Mouse (Mus musculus): ENCODE data around the gene Arg2. TPM values are rescaled to one million over a fixed set of nuclear protein-coding genes. Genes with fewer than 3 reads are reported as not detected.

Gene Arg2
- total RNA-seq, 1 experiment, result 5.3 TPM

DNA sequence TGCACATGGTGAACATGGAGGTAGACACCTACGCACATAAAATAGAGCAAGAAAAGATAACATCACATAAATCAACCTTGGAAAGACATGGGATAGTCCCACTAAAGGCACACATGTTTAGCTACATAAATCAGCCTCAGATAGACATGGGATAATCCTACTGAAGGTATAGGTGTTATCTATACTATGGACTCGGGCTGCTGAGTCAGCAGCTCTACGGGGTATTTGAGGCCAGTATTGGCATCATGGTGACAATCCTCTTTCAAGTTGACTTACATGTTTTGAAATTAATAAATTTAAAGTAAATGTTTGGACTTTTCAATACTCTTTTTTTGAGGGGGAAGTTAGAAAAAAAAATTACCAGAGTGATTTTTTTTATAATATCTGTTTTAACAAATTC is 32.3 kb downstream of the Arg2 start:
- no peak for TF ChIP-seq ZNF384 (IDR thresholded peaks at IDR 0.05; ENCODE audit: low read depth, low read length)
- TF ChIP-seq HCFC1 (IDR thresholded peaks at IDR 0.05; ENCODE audit: borderline replicate concordance, insufficient read depth, low read length), result no peak
- TF ChIP-seq ZC3H11A (IDR thresholded peaks at IDR 0.05; ENCODE audit: borderline replicate concordance, low read depth, low read length), result no peak
- TF ChIP-seq CHD2 (IDR thresholded peaks at IDR 0.05; ENCODE audit: low read depth, low read length), result no peak
- TF ChIP-seq MAFK (IDR thresholded peaks at IDR 0.05; ENCODE audit: insufficient read depth, low read depth, low read length), result peak; percentile 60; the same call in 1 of the 2 replicates
- Histone ChIP-seq H3K27ac (ENCODE audit: insufficient read depth, low read depth, low read length, poor library complexity, severe bottlenecking) (no peak overlapping the region), H3K9ac (ENCODE audit: insufficient read depth, low read depth, low read length, poor library complexity, severe bottlenecking) (no peak overlapping the region), H3K9me3 (ENCODE audit: control insufficient read depth, insufficient read depth, low read depth, low read length) (no peaks in the 10 kb centered on the region), H3K36me3 (ENCODE audit: control insufficient read depth, insufficient read depth, low read length, poor library complexity, severe bottlenecking) (peaks cover 10% of the 10 kb centered on the region), H3K4me1 (ENCODE audit: control insufficient read depth in 2 of 2, insufficient read depth in 2 of 2, low read length in 2 of 2, poor library complexity in 1 of 2) (no peaks in the 10 kb centered on the region), H3K4me3 (ENCODE audit: insufficient read depth in 1 of 2, low read depth in 1 of 2, low read length in 2 of 2, poor library complexity in 1 of 2, severe bottlenecking in 1 of 2) (no peak overlapping the region)
- in situ Hi-C loops (cut with MboI; ENCODE audit: low sequenced_read_pairs in 2 of 2, unreplicated experiment in 2 of 2), result no loop called here
- no peak for DNase-seq (ENCODE audit: low read depth, low spot score)

DNA sequence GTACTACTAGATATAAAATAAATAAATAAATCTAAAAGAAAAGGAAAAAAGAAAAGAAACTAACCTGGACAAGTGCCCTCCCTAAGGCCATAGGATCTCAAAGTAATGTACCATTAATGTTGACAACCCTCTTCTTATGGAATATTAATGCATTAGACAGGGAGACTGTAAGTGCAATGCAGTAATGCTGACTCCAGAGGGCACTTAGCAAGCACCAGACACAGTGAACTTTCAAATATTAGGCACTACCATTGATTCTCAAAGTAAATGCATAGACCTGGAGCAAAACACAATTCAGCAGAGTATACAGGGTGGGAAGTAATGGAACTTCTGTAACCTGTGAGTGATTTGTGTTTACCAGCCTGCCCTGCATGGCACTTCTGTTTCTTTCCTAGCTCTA is 38.6 kb downstream of the Arg2 start:
- Histone ChIP-seq H3K4me3 (ENCODE audit: insufficient read depth in 1 of 2, low read depth in 1 of 2, low read length in 2 of 2, poor library complexity in 1 of 2, severe bottlenecking in 1 of 2) (no peak overlapping the region), H3K36me3 (ENCODE audit: control insufficient read depth, insufficient read depth, low read length, poor library complexity, severe bottlenecking) (no peaks in the 10 kb centered on the region), H3K4me1 (ENCODE audit: control insufficient read depth in 2 of 2, insufficient read depth in 2 of 2, low read length in 2 of 2, poor library complexity in 1 of 2) (peaks cover 0 to 3% of the 10 kb centered on the region in 2 experiments; a peak in 1 of 4 replicates), H3K9ac (ENCODE audit: insufficient read depth, low read depth, low read length, poor library complexity, severe bottlenecking) (no peak overlapping the region), H3K9me3 (ENCODE audit: control insufficient read depth, insufficient read depth, low read depth, low read length) (no peaks in the 10 kb centered on the region), H3K27ac (ENCODE audit: insufficient read depth, low read depth, low read length, poor library complexity, severe bottlenecking) (no peak overlapping the region)
- DNase-seq (ENCODE audit: low read depth, low spot score), result no peak
- TF ChIP-seq MAFK (IDR thresholded peaks at IDR 0.05; ENCODE audit: insufficient read depth, low read depth, low read length) (no peak), ZC3H11A (IDR thresholded peaks at IDR 0.05; ENCODE audit: borderline replicate concordance, low read depth, low read length) (no peak), ZNF384 (IDR thresholded peaks at IDR 0.05; ENCODE audit: low read depth, low read length) (no peak), CHD2 (IDR thresholded peaks at IDR 0.05; ENCODE audit: low read depth, low read length) (no peak), HCFC1 (IDR thresholded peaks at IDR 0.05; ENCODE audit: borderline replicate concordance, insufficient read depth, low read length) (no peak)
- in situ Hi-C loops (cut with MboI; ENCODE audit: low sequenced_read_pairs in 2 of 2, unreplicated experiment in 2 of 2), result no loop called here

DNA sequence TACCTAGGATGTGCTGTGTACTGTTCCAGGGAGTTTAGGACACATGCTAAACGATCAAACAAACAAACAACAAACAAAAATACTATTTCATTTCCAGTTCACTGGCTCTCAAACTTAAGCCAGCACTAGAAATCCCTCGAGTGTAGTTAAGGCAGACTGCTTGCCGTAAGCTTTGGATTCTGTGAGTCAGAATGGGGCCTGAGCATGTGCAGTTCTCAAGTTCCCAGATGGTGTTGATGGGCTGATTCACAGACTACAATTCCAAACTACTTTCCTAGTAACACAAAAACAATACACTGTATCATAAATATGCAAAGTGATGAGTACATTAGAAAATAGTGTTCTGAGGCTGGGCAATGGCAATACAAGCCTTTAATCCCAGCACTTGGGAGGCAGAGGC is 39.8 kb downstream of the Arg2 start:
- no peaks in the 10 kb centered on the region for H3K36me3 ChIP-seq (ENCODE audit: control insufficient read depth, insufficient read depth, low read length, poor library complexity, severe bottlenecking)

DNA sequence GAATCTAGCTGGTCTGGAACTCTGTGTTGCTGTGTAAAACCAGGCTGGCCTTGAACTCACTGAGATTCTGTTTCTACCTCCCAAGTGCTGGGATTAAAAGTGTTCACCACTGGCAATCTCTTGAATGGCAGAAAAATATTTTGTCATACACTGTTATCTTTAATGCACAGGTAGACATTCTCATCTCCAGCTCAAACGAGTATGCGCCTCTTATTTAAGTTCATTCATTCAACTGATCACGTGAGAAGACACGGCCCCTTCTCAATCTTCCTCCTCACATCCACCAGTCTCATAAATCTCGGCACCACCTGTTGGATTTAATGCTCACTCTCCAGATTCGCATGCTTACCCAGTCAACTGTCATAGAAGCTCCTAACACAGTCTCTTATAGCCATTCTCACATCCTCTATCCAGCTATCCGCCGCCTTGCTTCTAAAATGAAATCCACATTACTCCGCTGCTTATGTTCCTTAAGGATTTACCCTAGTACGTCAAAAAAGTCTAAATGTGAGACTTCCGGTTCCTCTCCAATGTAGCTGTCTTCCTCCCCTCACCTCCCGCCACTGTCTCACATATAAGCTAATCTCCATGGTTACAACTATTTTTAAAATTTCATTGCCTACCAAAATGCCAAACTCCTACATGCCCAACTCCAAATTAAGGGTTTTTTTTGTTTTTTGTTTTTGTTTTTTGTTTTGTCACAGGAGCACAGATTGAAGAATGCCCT is 40.9 kb downstream of the Arg2 start:
- Histone ChIP-seq H3K27ac (ENCODE audit: insufficient read depth, low read depth, low read length, poor library complexity, severe bottlenecking) (no peak overlapping the region), H3K4me1 (ENCODE audit: control insufficient read depth in 2 of 2, insufficient read depth in 2 of 2, low read length in 2 of 2, poor library complexity in 1 of 2) (peaks cover 0 to 3% of the 10 kb centered on the region in 2 experiments; a peak in 1 of 4 replicates), H3K36me3 (ENCODE audit: control insufficient read depth, insufficient read depth, low read length, poor library complexity, severe bottlenecking) (no peaks in the 10 kb centered on the region; the same call in 1 of the 2 replicates), H3K9me3 (ENCODE audit: control insufficient read depth, insufficient read depth, low read depth, low read length) (no peaks in the 10 kb centered on the region), H3K4me3 (ENCODE audit: insufficient read depth in 1 of 2, low read depth in 1 of 2, low read length in 2 of 2, poor library complexity in 1 of 2, severe bottlenecking in 1 of 2) (peak overlapping the region; percentile 73 to 95), H3K9ac (ENCODE audit: insufficient read depth, low read depth, low read length, poor library complexity, severe bottlenecking) (peak overlapping the region; percentile 83; the same call in 1 of the 2 replicates)
- TF ChIP-seq ZNF384 (IDR thresholded peaks at IDR 0.05; ENCODE audit: low read depth, low read length) (no peak), HCFC1 (IDR thresholded peaks at IDR 0.05; ENCODE audit: borderline replicate concordance, insufficient read depth, low read length) (no peak), MAFK (IDR thresholded peaks at IDR 0.05; ENCODE audit: insufficient read depth, low read depth, low read length) (no peak), CHD2 (IDR thresholded peaks at IDR 0.05; ENCODE audit: low read depth, low read length) (no peak), ZC3H11A (IDR thresholded peaks at IDR 0.05; ENCODE audit: borderline replicate concordance, low read depth, low read length) (no peak)
- in situ Hi-C loops (cut with MboI; ENCODE audit: low sequenced_read_pairs in 2 of 2, unreplicated experiment in 2 of 2), result no loop called here
- DNase-seq (ENCODE audit: low read depth, low spot score), result no peak

More for the DNA sequence above, 39.8 kb downstream of the Arg2 start:
- H3K4me3 ChIP-seq (ENCODE audit: insufficient read depth in 1 of 2, low read depth in 1 of 2, low read length in 2 of 2, poor library complexity in 1 of 2, severe bottlenecking in 1 of 2), result no peak overlapping the region
- H3K27ac ChIP-seq (ENCODE audit: insufficient read depth, low read depth, low read length, poor library complexity, severe bottlenecking), result no peak overlapping the region
- peaks cover 0 to 3% of the 10 kb centered on the region in 2 experiments; a peak in 1 of 4 replicates for H3K4me1 ChIP-seq (ENCODE audit: control insufficient read depth in 2 of 2, insufficient read depth in 2 of 2, low read length in 2 of 2, poor library complexity in 1 of 2)
- no peak overlapping the region for H3K9ac ChIP-seq (ENCODE audit: insufficient read depth, low read depth, low read length, poor library complexity, severe bottlenecking)
- in situ Hi-C loops (cut with MboI; ENCODE audit: low sequenced_read_pairs in 2 of 2, unreplicated experiment in 2 of 2), result no loop called here
- no peak for TF ChIP-seq MAFK (IDR thresholded peaks at IDR 0.05; ENCODE audit: insufficient read depth, low read depth, low read length)
- no peak for TF ChIP-seq ZNF384 (IDR thresholded peaks at IDR 0.05; ENCODE audit: low read depth, low read length)
- TF ChIP-seq ZC3H11A (IDR thresholded peaks at IDR 0.05; ENCODE audit: borderline replicate concordance, low read depth, low read length), result no peak
- TF ChIP-seq CHD2 (IDR thresholded peaks at IDR 0.05; ENCODE audit: low read depth, low read length), result no peak
- no peak for TF ChIP-seq HCFC1 (IDR thresholded peaks at IDR 0.05; ENCODE audit: borderline replicate concordance, insufficient read depth, low read length)
- H3K9me3 ChIP-seq (ENCODE audit: control insufficient read depth, insufficient read depth, low read depth, low read length), result no peaks in the 10 kb centered on the region
- DNase-seq (ENCODE audit: low read depth, low spot score), result no peak

Data from ES-E14 (cell line).